Mouse (Mus musculus) megakaryocyte, adult 5-6 weeks (primary cell): ENCODE measurements around the gene Lonp2. TPM values are rescaled to one million over a fixed set of nuclear protein-coding genes. Genes with fewer than 3 reads are reported as not detected.

ENCODE experiments used
- ATAC-seq: 2 replicates; pipeline ENCODE4 v1.8.0; 2016; ENCODE audit warnings: mild to moderate bottlenecking, inconsistent platforms; ENCODE audit not compliant: poor library complexity, severe bottlenecking
- total RNA-seq, 2 experiments: library from RNA; stranded (forward) in 1 of 2; stranded (reverse) in 1 of 2; fragments of 153-499, 151-499 nt in 1 of 2; fragments of 221-1000, 200-1000 nt in 1 of 2; gene quantifications; 2 replicates each; pipeline versions ENCODE4 v1.2.3 to v1.2.4; 2015 to 2017

The Lonp2 gene
- total RNA-seq (2015) (43.1 and 47.1 TPM in 2 replicates), total RNA-seq (2017) (57.3 and 58.6 TPM in 2 replicates)

DNA sequence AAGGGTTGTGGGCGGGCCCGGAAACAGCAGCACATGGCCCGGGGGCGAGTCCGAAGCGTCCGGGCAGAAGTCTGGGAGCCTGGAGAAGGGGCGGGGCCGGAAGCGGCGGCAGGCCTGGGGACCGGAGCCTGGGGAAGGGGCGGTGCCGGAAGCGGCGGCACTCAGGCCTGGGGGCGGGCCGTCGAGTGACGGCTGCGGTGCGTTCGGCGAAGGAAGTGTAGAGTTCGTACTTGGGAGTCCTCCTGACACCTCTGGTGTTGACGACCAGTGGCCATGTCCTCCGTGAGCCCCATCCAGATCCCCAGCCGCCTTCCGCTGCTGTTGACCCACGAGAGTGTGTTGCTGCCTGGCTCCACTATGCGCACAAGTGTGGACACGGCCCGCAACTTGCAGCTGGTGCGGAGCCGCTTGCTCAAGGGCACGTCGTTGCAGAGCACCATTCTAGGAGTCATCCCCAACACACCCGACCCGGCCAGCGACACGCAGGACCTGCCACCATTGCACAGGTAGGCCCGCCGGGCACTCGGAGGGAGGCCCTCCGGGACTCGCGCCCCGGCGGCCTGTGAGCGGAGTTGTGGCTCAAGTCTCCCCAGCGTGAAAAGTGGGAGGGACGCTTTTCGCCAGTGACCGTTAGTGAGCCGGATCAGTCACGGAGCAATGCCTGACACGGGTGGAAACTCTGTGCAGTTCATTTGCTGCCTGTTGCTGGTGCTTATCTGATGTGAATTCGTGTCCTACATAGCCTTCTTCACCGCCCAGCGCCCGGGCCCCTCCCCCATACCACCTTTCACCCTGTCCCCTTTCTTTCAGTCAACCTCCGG, at the start of gene Lonp2:
Gene Lonp2, plus strand, starts transcription at position 133 of the 821 bp plus-strand sequence.
- peak; percentile 97 for ATAC-seq

DNA sequence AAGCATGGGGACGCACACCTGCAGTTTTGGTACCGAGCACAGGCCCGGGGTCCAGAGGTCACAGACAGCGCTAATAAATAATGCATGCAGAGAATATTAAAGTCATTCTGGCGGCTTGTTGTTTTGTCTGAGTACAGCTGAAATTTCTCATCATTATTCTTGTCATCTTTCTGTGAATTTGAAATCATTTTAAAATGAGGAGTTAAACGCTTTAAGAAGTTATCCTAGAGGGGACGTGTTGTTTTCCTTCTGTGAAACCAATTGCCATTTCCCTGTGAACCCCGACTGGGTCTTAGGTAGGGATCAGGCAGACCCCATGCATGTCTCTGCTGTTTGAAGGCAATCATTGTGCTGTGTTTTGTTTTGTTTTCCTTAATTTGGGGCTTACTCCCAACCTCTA, 46.3 kb upstream of the Lonp2 start:
- ATAC-seq, result no peak

DNA sequence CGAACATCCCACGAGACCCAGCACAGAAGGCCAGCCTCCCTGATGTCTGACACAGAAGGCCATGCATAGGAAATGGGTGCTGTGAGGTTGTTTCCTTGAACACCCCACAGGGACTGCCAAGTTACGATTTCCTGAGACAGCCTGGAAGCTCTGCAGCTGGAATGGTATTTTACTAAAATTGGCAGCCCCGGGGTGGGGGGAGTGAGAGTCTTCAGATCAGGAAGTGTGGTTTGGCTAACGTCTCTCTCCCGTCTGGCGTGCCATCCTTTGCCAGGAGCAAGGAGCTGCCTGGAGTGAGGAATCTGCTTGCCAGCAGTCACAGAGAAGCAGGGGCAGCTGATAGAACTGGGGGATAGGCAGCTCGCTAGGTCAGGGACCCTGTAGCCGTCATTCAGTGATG, 45.8 kb upstream of the Lonp2 start:
- no peak for ATAC-seq

DNA sequence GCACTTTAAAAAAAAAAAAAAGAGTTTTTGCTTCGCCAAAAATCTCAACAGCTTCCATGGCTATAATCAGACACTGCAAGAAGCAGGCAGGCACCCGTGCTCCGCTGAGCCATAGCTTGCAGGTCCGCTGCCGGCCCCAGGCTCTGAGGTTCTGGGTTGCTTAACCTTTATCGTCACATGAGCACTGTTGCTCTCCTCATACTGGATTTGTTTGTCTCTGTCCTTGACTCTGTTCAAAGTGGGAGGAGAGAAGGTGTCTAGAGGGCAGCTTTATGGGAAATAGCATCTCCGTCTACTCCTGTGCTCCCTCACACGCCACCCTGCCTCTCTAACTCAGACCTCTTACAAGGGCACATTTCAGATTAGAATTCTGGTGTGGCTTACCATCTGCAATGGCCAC, 45.1 kb upstream of the Lonp2 start:
- no peak for ATAC-seq

DNA sequence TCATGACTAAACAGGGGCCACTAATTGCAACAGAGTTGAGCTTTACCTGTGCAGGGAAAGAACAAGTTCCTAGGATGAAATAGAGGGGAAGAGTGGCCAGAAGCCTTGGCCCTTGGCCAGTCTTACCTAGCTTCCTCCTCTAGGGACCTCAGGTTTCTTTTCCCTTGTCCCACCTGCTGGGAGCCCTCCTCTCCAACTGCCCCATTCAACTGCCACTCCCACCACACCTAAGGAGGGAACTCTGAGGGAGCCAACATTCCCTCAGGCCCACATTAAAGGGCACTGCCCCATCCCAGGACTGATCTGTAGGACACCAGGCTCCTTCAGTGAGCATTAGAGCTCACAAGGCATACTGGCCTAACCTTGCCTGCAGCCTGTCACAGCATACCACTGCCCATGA, 43.4 kb upstream of the Lonp2 start, which contains the start of gene Abcc12:
Gene Abcc12, minus strand, starts transcription at position 229 of the 400 bp plus-strand sequence.
- ATAC-seq, result no peak

DNA sequence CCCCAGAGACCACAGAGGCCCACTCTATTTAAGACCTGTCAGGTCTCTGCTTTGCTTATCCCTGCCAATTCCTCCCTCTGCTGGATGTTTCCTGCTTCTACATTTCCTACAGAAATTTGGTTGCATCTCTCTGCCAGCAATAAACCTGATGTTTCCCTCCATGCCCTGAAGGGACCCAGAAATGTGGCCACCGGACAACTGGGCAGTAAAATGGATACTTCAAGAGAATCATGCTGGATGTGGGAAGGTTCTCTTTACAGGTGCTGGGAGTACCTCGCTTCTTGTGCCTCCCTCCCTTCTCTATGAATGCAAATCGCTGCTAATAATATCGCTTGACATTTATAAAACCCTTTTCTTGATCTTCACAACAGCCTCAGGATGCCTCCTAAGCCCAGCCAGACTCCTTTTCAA, 41.9 kb upstream of the Lonp2 start:
- ATAC-seq, result no peak

DNA sequence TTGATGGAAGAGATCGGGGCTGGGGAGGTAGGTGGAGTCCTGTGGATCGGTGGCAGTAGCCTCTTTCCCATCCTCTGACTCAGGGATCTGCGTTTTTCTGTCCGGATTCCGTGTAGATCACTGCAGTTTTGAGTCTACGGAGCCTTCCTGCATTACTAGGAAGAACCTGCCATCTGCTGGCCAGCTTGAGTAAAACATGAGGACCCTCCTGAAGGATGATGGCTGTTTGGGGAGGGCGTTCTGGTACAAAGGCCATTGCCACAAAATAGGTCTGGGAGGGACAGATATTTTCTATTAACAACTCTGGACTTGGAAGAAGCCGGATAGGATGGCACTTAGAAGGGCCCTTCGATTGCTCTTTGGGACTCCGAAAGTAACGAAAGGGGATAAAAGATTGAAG, 38.7 kb upstream of the Lonp2 start:
- peak; percentile 91 for ATAC-seq

DNA sequence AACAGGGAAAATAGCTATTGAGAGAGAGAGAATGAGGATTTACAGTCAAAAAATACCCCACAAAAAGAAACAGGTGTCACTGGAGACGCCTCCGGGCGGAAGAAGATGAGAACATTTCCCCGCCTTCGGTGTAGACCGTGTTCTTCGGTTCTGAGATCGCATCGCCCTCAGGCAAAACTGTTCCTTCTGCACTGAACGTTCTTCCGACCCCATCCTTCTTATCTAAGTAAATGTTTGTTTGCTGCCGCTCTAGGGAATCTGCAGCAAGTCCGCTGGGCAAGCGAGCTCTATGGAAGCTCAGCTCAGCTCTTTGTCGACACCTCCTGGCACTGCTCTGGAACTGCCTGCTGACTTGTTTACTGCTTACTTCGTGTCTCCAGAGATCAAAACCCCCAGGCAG, 38.3 kb upstream of the Lonp2 start:
- peak; percentile 97 for ATAC-seq

DNA sequence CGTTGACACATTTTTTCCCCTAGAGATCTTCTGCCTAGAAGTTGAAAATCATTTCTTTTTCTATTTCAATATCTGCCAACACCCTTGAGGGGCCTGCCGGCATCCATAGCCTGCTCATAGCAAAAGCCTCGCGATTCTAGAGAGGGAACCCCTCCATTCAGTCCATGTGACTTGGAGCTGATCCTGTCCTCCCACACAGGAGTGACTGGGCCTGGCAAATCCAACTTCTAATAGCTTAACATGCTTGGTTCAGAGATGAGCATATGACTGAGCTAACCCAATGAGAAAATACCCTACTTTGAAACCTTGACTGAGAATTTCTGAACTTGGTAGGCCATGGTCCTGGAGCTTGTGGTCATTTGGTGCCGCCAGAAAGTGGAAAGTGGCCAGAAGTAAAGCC, 37.8 kb upstream of the Lonp2 start:
- ATAC-seq, result no peak

DNA sequence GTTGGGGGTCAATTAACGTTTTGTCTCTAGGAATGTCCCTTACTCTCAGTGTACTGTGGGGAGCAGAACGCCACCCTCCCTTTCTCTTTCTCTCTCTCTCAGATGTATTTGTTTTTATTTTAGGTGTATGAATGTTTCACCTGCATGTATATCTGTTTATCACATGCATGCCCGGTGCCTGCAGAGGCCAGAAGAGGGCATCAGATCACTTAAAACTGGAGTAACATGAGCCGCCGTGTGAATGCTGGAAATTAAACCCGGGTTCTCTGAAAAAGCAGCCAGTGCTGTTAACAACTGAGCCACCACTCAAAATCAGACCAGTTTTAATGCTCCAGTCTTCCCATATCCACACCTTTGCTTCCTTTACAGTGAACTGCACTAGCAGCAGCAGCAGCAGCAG, 37.2 kb upstream of the Lonp2 start:
- ATAC-seq, result no peak

DNA sequence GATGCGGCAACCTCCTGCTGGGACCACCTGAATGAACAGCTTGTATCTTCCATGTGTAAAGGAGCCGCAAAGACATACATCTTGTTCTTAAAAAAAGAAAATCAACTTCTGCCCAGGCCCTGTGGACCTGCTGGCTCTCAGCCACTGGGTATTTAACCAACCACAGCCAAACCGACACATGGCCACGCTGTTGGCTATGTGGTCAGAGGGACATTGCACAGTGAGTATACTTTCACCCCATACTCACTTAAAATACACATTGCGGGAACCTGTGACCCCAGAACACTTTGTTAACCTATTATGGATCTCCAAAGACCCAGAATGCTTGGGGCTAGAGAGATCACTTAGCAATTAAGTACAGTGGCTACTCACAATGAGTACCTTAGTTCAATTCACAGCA, 35.5 kb upstream of the Lonp2 start:
- ATAC-seq, result no peak

DNA sequence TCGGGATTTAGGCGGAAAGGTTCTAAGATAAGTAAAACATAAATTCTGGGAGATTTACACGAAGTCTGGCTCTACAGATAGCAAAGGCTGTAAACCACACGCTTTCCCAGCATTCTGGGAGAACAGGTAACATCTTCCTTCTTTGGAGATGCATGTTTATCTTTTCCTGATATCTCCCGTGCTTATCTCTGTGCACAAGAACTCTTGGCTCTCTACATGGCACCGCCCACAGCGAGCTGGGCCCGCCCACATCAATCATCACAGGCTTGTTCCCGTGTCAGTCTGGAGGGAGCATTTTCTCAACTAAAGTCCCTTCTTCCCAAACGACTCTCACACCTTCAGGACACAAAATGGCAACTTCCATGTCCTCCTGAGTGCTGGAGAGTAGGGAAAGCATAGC, 30.7 kb upstream of the Lonp2 start:
- no peak for ATAC-seq

DNA sequence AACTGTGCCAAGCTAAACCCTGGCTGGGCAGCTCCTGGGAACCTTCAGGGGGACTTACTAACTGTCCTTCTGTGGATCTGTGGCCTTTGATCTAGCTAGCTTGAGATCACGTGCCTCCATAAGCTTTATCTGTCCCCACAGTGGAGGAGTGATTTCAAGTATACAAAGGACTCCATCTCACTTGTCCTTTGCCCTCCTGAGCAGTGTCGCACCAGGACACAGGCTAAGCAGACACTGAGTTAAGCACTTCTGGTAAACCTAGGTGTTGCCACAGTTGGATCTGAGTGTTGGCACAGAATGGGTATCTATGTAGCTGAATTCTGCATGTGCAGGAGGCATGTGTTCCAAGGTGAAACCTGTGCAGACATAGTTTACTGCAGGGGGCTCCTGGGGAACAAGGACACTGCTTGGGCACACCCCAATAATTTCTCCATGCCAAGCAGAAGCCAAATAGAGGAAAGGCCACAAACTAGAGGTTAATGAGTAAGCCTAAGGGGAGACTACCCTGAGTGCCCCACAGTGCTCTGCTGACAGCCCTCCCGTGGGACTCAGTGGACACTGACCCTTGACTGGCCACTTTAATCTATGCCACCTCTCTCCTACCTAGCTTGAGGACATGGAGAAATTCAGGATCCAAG, 29.6 kb upstream of the Lonp2 start:
- no peak for ATAC-seq

DNA sequence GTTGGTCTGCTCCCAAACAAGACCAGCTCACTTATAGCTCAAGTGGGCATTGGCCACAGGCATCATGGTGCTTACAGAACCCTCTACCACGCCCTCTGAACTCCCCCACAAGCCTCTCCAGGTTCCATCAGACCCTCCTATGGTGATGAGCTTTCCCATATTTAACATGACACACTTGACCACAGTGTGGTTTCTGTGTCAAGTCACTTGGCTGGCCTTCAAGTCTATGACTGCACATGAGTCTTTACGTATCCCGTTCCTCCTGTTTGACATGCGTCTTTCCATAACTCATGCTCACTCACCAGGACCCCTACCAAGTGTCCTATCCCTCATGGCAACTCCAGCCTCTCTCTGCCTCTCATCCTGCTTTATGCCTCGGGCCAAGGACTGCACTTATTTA, 28.2 kb upstream of the Lonp2 start:
- no peak for ATAC-seq

DNA sequence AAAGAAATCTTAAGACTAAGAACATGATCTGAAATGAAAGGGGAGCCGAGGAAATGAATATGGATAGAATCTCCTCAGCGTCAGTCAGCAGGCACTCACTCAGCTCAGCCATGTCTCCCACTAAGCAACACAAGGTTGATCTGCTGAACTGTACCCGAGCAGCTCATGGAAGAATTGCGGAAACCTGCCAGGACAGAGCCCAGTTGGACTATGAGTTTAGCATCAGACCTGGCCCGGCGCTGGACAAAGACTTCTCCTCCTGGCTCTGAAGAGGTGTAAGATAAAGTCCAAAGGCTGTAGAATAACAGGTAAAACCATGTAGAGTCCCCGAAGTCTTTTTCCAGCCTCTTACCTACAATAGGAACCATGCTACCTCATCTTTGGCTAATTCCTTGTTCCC, 26.2 kb upstream of the Lonp2 start:
- no peak for ATAC-seq

DNA sequence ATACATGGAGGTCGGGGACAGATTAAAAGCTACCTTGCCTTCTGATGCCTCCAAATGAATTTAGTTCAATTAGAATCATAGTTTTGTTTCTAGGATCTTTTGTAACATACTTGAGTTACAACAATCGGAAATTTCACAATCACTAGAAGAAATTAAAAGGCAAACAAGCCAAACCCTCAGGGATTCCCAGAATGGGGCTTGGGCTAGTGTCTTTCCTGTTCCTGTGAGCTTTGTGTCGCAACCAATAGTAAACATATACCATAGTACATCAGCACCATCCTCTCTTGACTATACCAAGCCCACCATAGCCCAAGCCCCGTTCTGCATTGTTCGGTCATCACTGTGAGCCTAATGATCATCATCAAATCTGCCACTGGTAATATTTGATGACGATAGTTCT, 24.5 kb upstream of the Lonp2 start:
- 0 out of 2 replicates have a peak, but pooled peaks have one; percentile 49 for ATAC-seq

DNA sequence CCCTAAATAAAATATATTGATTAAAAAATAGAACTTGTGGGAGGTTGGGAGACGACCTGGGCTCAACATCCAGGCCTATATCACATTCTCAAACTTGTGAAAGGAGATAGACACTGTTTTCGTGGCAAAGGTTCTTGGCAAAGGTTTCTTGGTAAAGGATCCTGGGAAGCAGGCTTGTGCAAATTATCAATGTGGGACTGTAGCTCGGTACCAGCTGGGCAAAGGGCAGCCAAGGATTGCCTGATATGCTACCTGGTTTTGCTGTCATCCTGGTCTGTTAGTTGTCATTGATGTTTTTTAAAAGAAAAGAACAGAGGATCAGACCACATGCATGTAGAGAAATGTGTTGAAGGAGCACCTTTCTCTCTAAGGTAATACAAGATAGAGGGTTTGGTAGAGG, 23.5 kb upstream of the Lonp2 start:
- ATAC-seq, result no peak

DNA sequence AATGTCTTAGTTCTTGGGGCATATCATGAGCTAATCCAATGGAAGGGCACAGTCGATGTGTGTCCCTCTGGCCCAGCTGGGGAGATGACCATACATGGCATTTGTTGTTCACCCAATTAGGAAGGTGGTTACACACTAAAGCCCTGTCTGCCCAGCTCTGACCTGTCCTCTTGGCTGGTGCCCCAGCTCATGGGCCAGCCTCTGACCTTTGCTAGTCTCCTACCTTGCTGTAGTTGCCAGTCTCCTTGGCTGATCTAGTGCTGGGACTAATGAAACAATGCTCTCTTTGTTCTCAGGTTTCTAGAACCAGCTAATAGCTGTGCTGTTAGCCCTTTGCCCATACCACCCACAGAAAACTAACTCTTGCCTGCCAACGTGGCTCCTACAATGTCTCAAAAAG, 20.7 kb upstream of the Lonp2 start:
- no peak for ATAC-seq

DNA sequence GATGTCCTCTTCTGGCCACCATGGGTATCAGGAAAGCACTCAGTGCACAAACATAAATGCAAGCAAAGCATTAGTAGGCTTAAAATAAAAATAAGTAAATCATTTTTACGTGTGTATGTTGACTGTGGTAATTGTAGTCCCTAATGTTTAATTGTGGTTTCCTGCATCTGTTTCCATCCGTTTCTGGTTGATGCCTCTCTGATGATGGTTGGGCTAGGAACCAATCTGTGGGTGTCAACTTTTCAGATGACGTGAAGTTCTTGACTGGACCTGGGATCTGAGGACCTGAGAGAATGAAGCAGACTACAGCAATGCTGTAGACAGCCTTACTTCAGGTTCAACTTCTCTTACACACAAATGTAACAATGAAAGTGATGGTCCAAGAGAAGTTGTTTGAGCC, 19.2 kb upstream of the Lonp2 start:
- no peak for ATAC-seq

DNA sequence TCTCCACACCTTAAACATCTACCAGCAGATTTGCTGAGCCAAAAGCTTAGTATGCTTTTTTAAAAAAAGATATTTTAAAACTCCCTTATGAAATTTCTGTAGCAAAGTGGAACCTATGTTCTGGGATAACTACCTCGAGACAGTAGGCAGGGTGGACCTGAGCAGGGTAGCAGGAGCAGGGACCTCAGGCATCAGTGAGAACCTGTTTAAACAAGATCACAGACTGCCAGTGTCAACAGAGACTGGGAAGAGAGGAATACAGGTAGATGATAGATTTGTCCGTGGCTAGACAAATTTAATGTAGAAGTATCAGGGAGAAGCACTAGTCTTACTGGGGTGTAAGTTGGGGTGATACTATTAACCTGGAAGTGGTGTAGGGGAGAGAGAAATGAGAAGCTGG, 10.0 kb upstream of the Lonp2 start:
- ATAC-seq, result no peak

DNA sequence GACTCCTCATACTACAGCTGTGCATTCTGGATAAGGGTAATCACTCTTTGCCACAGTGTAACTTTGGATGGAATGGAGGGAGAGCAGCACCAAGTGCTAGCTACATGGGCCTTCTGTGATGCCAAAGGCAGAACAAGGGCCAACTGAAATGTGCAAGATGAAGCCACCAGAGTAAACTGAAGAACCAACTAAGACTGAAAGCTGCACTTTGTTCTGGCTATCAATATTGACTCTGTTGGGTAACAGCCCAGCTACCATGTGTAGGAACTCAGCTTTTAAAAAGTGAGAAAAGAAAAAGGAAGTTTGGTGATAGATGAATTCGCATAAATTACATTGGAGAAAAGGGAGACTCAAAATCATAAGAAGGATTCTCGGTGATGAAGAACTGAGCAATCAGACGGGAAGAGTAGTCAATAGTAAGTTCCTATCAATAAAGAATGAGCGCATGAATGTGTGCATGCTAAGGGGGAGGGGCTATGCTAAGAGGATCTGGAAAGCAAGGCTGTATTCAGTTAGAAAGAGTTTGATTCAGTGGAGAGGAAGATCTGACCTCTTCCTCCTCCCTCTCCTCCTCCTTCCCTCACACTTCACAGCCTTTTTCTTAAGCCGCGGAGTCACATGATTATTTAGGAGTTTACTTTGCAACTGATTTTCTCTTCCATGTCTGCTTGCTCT, 8.6 kb upstream of the Lonp2 start:
- ATAC-seq, result no peak
